Mouse (Mus musculus) heart, adult 2 months (tissue): ENCODE results near the gene Rpusd3. TPM values are rescaled to one million over a fixed set of nuclear protein-coding genes. Genes with fewer than 3 reads are reported as not detected.
A peak's percentile ranks its signal among the peaks of the same experiment; 100 is the strongest.

Experiments used
- DNase-seq, 2 experiments: peaks; one replicate each; pipeline ENCODE4 v3.0.0; 2021
- H3K27ac ChIP-seq: fragments of 200-600 bp; 2 replicates; pipeline ENCODE4 v1.8.1; 2022
- H3K27me3 ChIP-seq: fragments of 200-500 bp; 2 replicates; pipeline ENCODE4 v1.6.1; 2012; ENCODE audit warnings: mild to moderate bottlenecking, low read length, inconsistent platforms, mixed read lengths; ENCODE audit not compliant: control insufficient read depth, insufficient read depth
- H3K36me3 ChIP-seq: fragments of 200-500 bp; 2 replicates; pipeline ENCODE4 v1.6.1; 2012; ENCODE audit warnings: low read length, inconsistent platforms; ENCODE audit not compliant: control insufficient read depth, insufficient read depth
- H3K4me1 ChIP-seq: fragments of 200-500 bp; 2 replicates; pipeline ENCODE4 v1.6.1; 2011; ENCODE audit warnings: low read length; ENCODE audit not compliant: control insufficient read depth, insufficient read depth
- H3K4me3 ChIP-seq: fragments of 200-600 bp; 2 replicates; pipeline ENCODE4 v1.8.1; 2022
- H3K79me2 ChIP-seq: fragments of 200-500 bp; replicated peaks from 2 replicates; pipeline ENCODE4 v1.6.1; 2012; ENCODE audit warnings: mild to moderate bottlenecking, inconsistent platforms, low read length, moderate library complexity, mixed read lengths; ENCODE audit not compliant: control insufficient read depth, insufficient read depth
- H3K9ac ChIP-seq: fragments of 200-500 bp; 2 replicates; pipeline ENCODE4 v1.6.1; 2012; ENCODE audit warnings: low read depth, mild to moderate bottlenecking, control low read depth, inconsistent platforms, low read length, mixed read lengths
- CTCF ChIP-seq: fragments of 200-600 bp; IDR thresholded peaks from 2 replicates; pipeline ENCODE4 v1.8.1; 2022; ENCODE audit warnings: antibody characterized with exemption, mild to moderate bottlenecking, moderate library complexity
- EP300 ChIP-seq: fragments of 200-500 bp; IDR thresholded peaks from 2 replicates; pipeline ENCODE4 v1.6.1; 2011; ENCODE audit warnings: low read depth, low read length, control low read depth; ENCODE audit not compliant: insufficient read depth
- POLR2A ChIP-seq: fragments of 200-500 bp; IDR thresholded peaks from 2 replicates; pipeline ENCODE4 v1.6.1; 2011; ENCODE audit warnings: mild to moderate bottlenecking, low read depth, low read length, control low read depth; ENCODE audit not compliant: insufficient read depth
- WGBS: fragments of 180-500 bp; shearing (Covaris S2); methylation state at CpG from one replicate; pipeline ENCODE4 v1.1.7; 2018; 5-methylcytosine and 5-hydroxymethylcytosine counted together
- intact Hi-C: fragments of 180-260 bp; cut with DNase I; formaldehyde crosslinking; loops from one replicate; pipeline ENCODE4 v1.15.1; 2025
- polyA plus RNA-seq: library from polyadenylated mRNA; depleted of rRNA; stranded (reverse); fragments of >200 nt; gene quantifications from 2 replicates; pipeline ENCODE4 v1.2.3, GENCODE M21; 2012
- total RNA-seq, 2 experiments: library from RNA; stranded (reverse); gene quantifications; 2 replicates each; pipeline ENCODE4 v1.2.3; 2021

Gene Rpusd3
- total and polyA plus RNA-seq, 3 experiments, result 8.3 to 39.0 (median 10.3) TPM

DNA sequence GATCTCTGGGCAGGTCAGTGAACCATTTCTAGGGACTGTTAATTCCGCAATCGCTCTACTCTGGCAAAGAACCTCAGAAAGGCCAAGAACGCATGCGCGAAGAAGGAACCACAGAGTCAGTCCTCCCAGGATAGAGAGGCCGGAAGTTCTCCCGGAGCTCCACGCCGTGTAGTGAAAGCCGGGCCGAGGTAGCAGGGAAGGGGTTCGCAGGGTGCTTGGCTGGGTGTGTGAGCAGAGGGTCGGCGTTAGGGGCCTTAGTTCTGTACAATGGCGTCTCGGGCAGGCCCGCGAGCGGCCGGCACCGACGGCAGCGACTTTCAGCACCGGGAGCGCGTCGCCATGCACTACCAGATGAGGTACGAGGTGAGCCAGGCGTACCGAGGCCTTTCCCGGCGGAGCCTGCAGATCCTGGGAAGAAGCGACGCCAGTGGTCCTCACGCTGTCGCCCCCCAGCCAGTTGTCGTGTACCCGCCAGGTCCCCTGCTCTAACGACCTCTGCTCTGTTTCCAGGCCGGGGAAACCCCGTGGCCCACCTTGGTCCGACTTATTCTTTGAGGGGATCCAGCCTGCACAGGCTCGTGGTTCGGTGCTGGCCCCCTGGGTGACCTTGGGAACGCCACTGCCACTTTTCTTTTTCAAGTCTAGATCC is 23.4 kb upstream of the Rpusd3 start, which contains the start of gene Jagn1:
Jagn1 (plus strand) TSS at position 128 of the 649 bp plus-strand sequence.
- H3K4me1 ChIP-seq, result peaks cover 2% of the 10 kb centered on the region
- peak within 1 kb of the TSS; percentile 77 for H3K9ac ChIP-seq
- H3K4me3 ChIP-seq, result peak within 1 kb of the TSS; percentile 88
- peak within 1 kb of the TSS; percentile 82 for H3K27ac ChIP-seq
- TF ChIP-seq CTCF (no peak), POLR2A (peak; percentile 79), EP300 (no peak)
- no peaks in the 10 kb centered on the region for H3K36me3 ChIP-seq
- intact Hi-C loops, result loop anchor here (5.0 kb wide), 1 partner anchor 40 kb away; the partner anchor contains the start of gene Creld1
- no peaks in the 10 kb centered on the region; the same call in 1 of the 2 replicates for H3K79me2 ChIP-seq
- H3K27me3 ChIP-seq, result no peaks in the 10 kb centered on the region
- DNase-seq, result peak; percentile 93 to 94
- under 1% methylated on average over 45 of the region's 45 CpGs for WGBS

GRCm38 (mm10) chr6:113442087-113442441 is 22.9 kb upstream of the Rpusd3 start:
- Histone ChIP-seq H3K36me3 (no peaks in the 10 kb centered on the region), H3K27ac (peak overlapping the region; percentile 82), H3K4me3 (peak overlapping the region; percentile 88), H3K4me1 (peaks cover 2% of the 10 kb centered on the region), H3K9ac (peak overlapping the region; percentile 66), H3K79me2 (no peaks in the 10 kb centered on the region; the same call in 1 of the 2 replicates), H3K27me3 (no peaks in the 10 kb centered on the region)
- intact Hi-C loops, result loop anchor here (5.0 kb wide), 1 partner anchor 40 kb away; the partner anchor contains the start of gene Creld1
- TF ChIP-seq POLR2A (no peak), EP300 (no peak), CTCF (no peak)
- WGBS, result 37% methylated on average over 9 of the region's 9 CpGs
- no peak for DNase-seq

GRCm38 (mm10) chr6:113441147-113441680 is 22.1 kb upstream of the Rpusd3 start:
- Histone ChIP-seq H3K4me3 (no peak overlapping the region), H3K36me3 (no peaks in the 10 kb centered on the region), H3K4me1 (peaks cover 2% of the 10 kb centered on the region), H3K9ac (no peak overlapping the region), H3K27me3 (no peaks in the 10 kb centered on the region), H3K27ac (no peak overlapping the region), H3K79me2 (no peaks in the 10 kb centered on the region; the same call in 1 of the 2 replicates)
- peak; percentile 54 to 72 for DNase-seq
- intact Hi-C loops, result loop anchor here (5.0 kb wide), 1 partner anchor 41 kb away; the partner anchor contains the start of gene Creld1
- WGBS, result 51% methylated on average over 7 of the region's 7 CpGs
- TF ChIP-seq EP300 (0 out of 2 replicates have a peak, but pooled peaks have one; percentile 42), POLR2A (no peak), CTCF (peak; percentile 80)

DNA sequence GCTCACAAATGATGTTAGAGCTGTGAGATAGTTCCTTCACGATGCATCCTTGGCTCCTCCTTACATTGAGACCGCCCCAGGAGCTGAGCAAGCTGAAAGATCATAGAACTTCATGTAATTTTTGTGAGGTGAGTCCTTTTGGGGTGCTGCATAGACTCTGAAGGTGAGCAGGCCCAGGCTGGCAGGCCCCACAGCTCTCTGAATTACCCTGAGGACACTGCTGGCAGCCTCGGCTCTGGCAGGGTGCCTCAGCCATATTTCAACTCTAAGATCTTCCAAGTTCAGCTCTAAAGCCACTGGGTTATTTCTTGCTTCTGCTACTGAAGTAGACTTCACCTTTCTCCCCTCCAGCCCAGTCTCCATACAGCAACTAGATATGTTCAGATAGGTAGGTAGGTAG is 21.5 kb upstream of the Rpusd3 start:
- no peaks in the 10 kb centered on the region for H3K36me3 ChIP-seq
- no peaks in the 10 kb centered on the region for H3K27me3 ChIP-seq
- H3K9ac ChIP-seq, result no peak overlapping the region
- 81% methylated on average over 3 of the region's 3 CpGs for WGBS
- no peak overlapping the region for H3K4me3 ChIP-seq
- H3K79me2 ChIP-seq, result no peaks in the 10 kb centered on the region; the same call in 1 of the 2 replicates
- intact Hi-C loops, result loop anchor here (5.0 kb wide), 1 partner anchor 42 kb away; the partner anchor contains the start of gene Creld1
- peaks cover 2% of the 10 kb centered on the region for H3K4me1 ChIP-seq
- no peak overlapping the region for H3K27ac ChIP-seq
- TF ChIP-seq EP300 (no peak), POLR2A (no peak)
- DNase-seq, result no peak

DNA sequence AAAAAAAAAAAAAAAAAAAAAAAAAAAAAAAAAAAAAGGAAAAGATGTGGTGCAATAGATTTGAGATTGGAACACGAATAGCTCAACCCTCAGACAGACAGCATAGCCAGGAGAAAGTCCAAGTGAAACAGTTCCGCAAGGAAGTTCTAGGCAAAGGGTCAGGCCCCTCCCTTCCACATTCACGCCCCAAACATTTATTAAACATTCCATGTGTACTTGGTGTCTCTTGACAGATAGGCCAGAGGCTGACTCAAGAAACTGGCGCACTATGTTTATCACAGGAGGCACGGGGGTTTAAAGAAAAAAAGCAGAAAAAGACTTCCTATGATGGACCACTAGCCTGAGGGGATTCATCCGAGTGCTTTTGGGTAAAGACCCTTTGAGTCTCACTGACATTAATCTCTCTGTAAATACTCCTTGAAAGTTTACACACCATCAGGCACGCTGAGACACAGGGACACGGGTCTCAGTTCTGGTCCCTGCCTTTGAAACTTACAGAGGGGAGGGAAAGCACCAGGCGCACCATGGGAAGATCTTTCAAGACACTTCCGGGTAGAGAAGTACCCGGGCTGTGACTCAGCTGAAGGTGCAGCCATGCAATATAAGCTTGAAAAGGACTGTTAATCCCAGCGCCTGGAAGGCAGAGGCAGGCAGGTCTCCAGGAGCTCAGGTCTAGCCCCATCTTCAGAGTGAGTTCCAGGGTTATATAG is 19.7 kb upstream of the Rpusd3 start:
- DNase-seq, result no peak

DNA sequence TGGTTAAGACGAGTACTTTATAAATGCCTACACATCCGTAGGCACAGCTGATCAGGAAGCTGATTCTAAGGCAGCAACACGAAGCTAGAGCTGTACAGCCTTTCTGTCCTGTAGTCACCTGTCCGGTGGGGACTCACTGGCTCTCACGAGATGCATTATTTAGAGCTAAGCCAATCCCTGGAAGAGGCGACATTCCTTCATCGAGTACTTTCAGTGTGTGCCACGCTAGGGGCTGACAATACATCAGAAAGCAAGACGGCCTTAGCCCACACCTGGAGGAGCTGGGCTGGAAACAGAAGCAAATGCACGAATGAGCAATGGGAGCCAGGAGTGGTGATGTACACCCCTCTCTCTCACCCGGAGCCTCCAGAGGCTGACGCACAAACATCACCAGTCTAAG is 18.0 kb upstream of the Rpusd3 start:
- Histone ChIP-seq H3K79me2 (no peaks in the 10 kb centered on the region), H3K4me1 (no peaks in the 10 kb centered on the region; the same call in 1 of the 2 replicates), H3K27ac (no peak overlapping the region), H3K36me3 (no peaks in the 10 kb centered on the region), H3K4me3 (no peak overlapping the region), H3K9ac (no peak overlapping the region), H3K27me3 (no peaks in the 10 kb centered on the region)
- intact Hi-C loops, result no loop called here
- 71% methylated on average over 12 of the region's 12 CpGs for WGBS
- no peak for DNase-seq
- TF ChIP-seq POLR2A (no peak), CTCF (no peak), EP300 (no peak)

More for the DNA sequence above, 19.7 kb upstream of the Rpusd3 start:
- no peak overlapping the region for H3K27ac ChIP-seq
- no peaks in the 10 kb centered on the region for H3K79me2 ChIP-seq
- no peaks in the 10 kb centered on the region for H3K36me3 ChIP-seq
- H3K27me3 ChIP-seq, result no peaks in the 10 kb centered on the region
- H3K4me1 ChIP-seq, result peaks cover 2% of the 10 kb centered on the region
- no peak overlapping the region for H3K4me3 ChIP-seq
- no peak for TF ChIP-seq EP300
- no peak for TF ChIP-seq CTCF
- TF ChIP-seq POLR2A, result no peak
- 53% methylated on average over 12 of the region's 12 CpGs for WGBS
- no peak overlapping the region for H3K9ac ChIP-seq
- intact Hi-C loops, result no loop called here
